Mouse (Mus musculus) neural tube, embryonic 15.5 days (tissue): Measurements from ENCODE around the gene Kcnh1. TPM values are rescaled to one million over a fixed set of nuclear protein-coding genes. Genes with fewer than 3 reads are reported as not detected.

Experiments used
- ATAC-seq: fragments of 200-750 bp; cut with Nextera tagmentation; 2 replicates; pipeline ENCODE4 v1.8.0; 2017; ENCODE audit warnings: mild to moderate bottlenecking, moderate TSS enrichment, moderate library complexity; ENCODE audit not compliant: low FRiP score
- H3K27ac ChIP-seq: fragments of 300-500 bp; sonication (generic); replicated peaks from 2 replicates; pipeline ENCODE4 v1.5.1; 2015; ENCODE audit warnings: mild to moderate bottlenecking, inconsistent platforms
- H3K27me3 ChIP-seq: fragments of 300-500 bp; sonication (generic); replicated peaks from 2 replicates; pipeline ENCODE4 v1.6.1; 2015; ENCODE audit warnings: inconsistent platforms
- H3K36me3 ChIP-seq: fragments of 300-500 bp; sonication (generic); 2 replicates; pipeline ENCODE4 v1.6.1; 2015; ENCODE audit warnings: inconsistent platforms
- H3K4me1 ChIP-seq: fragments of 300-500 bp; sonication (generic); 2 replicates; pipeline ENCODE4 v1.6.1; 2015; ENCODE audit warnings: inconsistent platforms
- H3K4me2 ChIP-seq: fragments of 300-500 bp; sonication (generic); 2 replicates; pipeline ENCODE4 v1.6.1; 2015; ENCODE audit warnings: inconsistent platforms, mild to moderate bottlenecking, moderate library complexity
- H3K4me3 ChIP-seq: fragments of 300-500 bp; sonication (generic); replicated peaks from 2 replicates; pipeline ENCODE4 v1.5.1; 2015; ENCODE audit warnings: mild to moderate bottlenecking, inconsistent platforms
- H3K9ac ChIP-seq: fragments of 300-500 bp; sonication (generic); replicated peaks from 2 replicates; pipeline ENCODE4 v1.6.1; 2015; ENCODE audit warnings: mild to moderate bottlenecking, inconsistent platforms
- H3K9me3 ChIP-seq: fragments of 300-500 bp; sonication (generic); replicated peaks from 2 replicates; pipeline ENCODE4 v1.6.1; 2016; ENCODE audit warnings: inconsistent platforms
- WGBS: fragments of 180-500 bp; shearing (Covaris S2); methylation state at CpG from one replicate; pipeline ENCODE4 v1.1.7; 2015; ENCODE audit warnings: mixed read lengths; 5-methylcytosine and 5-hydroxymethylcytosine counted together
- polyA plus RNA-seq: library from polyadenylated mRNA; unstranded; fragments of >200 nt; fragmentation: Nextera tagmentation; extraction: Ambion mirVana; gene quantifications from 2 replicates; pipeline ENCODE4 v1.2.1, GENCODE M21; 2015

The Kcnh1 gene
- polyA plus RNA-seq, 1 experiment from 2014 or later: 4.6 TPM

GRCm38 (mm10) chr1:192478176-192478575 is 287.6 kb downstream of the Kcnh1 start:
- H3K9me3 ChIP-seq: no peaks in the 10 kb centered on the region
- no peak overlapping the region for H3K4me2 ChIP-seq
- ATAC-seq: no peak

DNA sequence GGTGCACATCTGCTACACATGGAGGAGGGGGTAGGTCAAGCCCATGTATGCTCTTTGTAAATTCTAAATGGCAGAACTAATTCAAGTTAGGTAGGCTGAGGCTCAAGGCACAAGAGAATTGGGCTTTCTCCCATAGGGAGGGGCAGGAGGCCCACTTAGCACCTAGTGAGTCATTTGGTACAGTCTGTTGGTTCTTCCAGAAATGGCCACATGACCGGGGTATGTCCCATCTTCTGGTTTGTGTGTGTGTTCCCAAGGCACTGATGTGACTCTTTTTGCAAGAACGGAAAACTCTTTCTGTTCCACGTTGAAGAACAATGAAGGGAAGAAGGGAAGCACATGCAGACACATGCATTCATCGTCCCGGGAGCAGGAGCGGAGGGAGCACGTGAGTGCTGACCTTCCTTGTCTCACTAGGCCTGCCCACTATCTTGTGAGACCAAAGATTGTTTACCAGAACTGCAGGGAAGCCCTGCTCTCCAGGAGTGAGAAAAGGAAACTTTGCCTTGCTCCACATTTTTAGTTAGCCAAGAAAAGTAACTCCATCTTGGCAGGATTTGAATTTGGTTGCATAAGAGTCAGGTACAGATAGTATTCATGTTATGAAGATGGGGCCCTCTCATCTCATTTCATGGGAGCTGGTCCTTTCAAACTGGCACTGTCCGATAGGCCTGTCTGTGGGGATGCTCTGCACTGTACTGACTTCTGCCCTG is 289.7 kb downstream of the Kcnh1 start:
- Histone ChIP-seq H3K9me3 (no peaks in the 10 kb centered on the region), H3K27me3 (no peaks in the 10 kb centered on the region), H3K27ac (no peak overlapping the region), H3K9ac (no peak overlapping the region), H3K4me2 (no peak overlapping the region), H3K4me1 (no peaks in the 10 kb centered on the region), H3K4me3 (no peak overlapping the region), H3K36me3 (no peaks in the 10 kb centered on the region)
- ATAC-seq: no peak
- whole genome bisulfite sequencing: 83% methylated on average over 8 of the region's 8 CpGs

More at GRCm38 (mm10) chr1:192478176-192478575, 287.6 kb downstream of the Kcnh1 start:
- Histone ChIP-seq H3K4me1 (no peaks in the 10 kb centered on the region), H3K27me3 (no peaks in the 10 kb centered on the region), H3K36me3 (no peaks in the 10 kb centered on the region), H3K9ac (no peak overlapping the region), H3K27ac (no peak overlapping the region), H3K4me3 (no peak overlapping the region)
- 75% methylated on average over 5 of the region's 5 CpGs for WGBS

GRCm38 (mm10) chr1:192481446-192481845 is 290.9 kb downstream of the Kcnh1 start:
- no peak overlapping the region for H3K9ac ChIP-seq
- no peaks in the 10 kb centered on the region for H3K4me1 ChIP-seq
- no peak overlapping the region for H3K27ac ChIP-seq
- no peaks in the 10 kb centered on the region for H3K9me3 ChIP-seq
- no peak overlapping the region for H3K4me2 ChIP-seq
- no peak overlapping the region for H3K4me3 ChIP-seq
- H3K36me3 ChIP-seq: no peaks in the 10 kb centered on the region
- ATAC-seq: no peak
- H3K27me3 ChIP-seq: no peaks in the 10 kb centered on the region

DNA sequence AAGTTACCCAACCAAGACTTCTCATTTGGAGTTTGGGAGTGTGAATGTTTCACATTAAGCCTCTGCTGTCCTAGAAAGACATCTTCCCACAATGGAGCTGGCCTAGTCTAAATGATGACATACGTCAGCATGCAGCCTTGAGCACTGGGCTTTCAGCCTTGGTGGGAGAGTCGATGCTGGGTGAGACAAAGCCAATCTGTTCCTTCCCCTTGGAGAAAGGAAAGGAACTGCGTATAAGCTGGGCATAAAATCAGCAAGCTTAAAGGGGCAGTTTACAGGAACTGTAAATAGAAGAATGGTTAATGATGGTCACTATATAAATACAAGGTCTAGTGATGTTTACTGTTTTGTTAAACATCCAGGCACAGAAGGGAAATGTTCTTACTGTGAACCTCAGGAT is 294.5 kb downstream of the Kcnh1 start:
- Histone ChIP-seq H3K27ac (no peak overlapping the region), H3K4me3 (no peak overlapping the region), H3K9me3 (no peaks in the 10 kb centered on the region), H3K9ac (no peak overlapping the region), H3K27me3 (no peaks in the 10 kb centered on the region), H3K4me1 (no peaks in the 10 kb centered on the region), H3K36me3 (no peaks in the 10 kb centered on the region), H3K4me2 (no peak overlapping the region)
- WGBS: 70% methylated on average over 3 of the region's 3 CpGs
- ATAC-seq: no peak

- no peak overlapping the region for H3K27ac ChIP-seq
- no peak overlapping the region for H3K4me3 ChIP-seq
- no peaks in the 10 kb centered on the region for H3K4me1 ChIP-seq
- H3K4me2 ChIP-seq: no peak overlapping the region
- no peak for ATAC-seq
- H3K9ac ChIP-seq: no peak overlapping the region
- H3K9me3 ChIP-seq: no peaks in the 10 kb centered on the region
- no peaks in the 10 kb centered on the region for H3K27me3 ChIP-seq
- H3K36me3 ChIP-seq: no peaks in the 10 kb centered on the region
- WGBS: 95% methylated on average over 11 of the region's 11 CpGs
These were observed 297.0 kb downstream of the Kcnh1 start for GRCm38 (mm10) chr1:192487571-192487970.

- Histone ChIP-seq H3K9me3 (no peaks in the 10 kb centered on the region), H3K4me1 (no peaks in the 10 kb centered on the region), H3K4me3 (no peak overlapping the region), H3K27ac (no peak overlapping the region), H3K27me3 (no peaks in the 10 kb centered on the region), H3K4me2 (no peak overlapping the region), H3K9ac (no peak overlapping the region), H3K36me3 (no peaks in the 10 kb centered on the region)
- WGBS: 76% methylated on average over 13 of the region's 13 CpGs
- ATAC-seq: no peak
These were observed 299.6 kb downstream of the Kcnh1 start for GRCm38 (mm10) chr1:192489908-192490825.

- no peaks in the 10 kb centered on the region for H3K9me3 ChIP-seq
- H3K4me2 ChIP-seq: no peak overlapping the region
- no peak overlapping the region for H3K9ac ChIP-seq
- H3K4me3 ChIP-seq: no peak overlapping the region
- no peak overlapping the region for H3K27ac ChIP-seq
- ATAC-seq: no peak
- no peaks in the 10 kb centered on the region for H3K4me1 ChIP-seq
- H3K36me3 ChIP-seq: no peaks in the 10 kb centered on the region
- H3K27me3 ChIP-seq: no peaks in the 10 kb centered on the region
- 93% methylated on average over 2 of the region's 2 CpGs for WGBS
These were observed 306.9 kb downstream of the Kcnh1 start for GRCm38 (mm10) chr1:192497505-192497904.

- Histone ChIP-seq H3K27ac (no peak overlapping the region), H3K9me3 (no peaks in the 10 kb centered on the region), H3K4me2 (no peak overlapping the region), H3K4me3 (no peak overlapping the region), H3K9ac (no peak overlapping the region), H3K36me3 (no peaks in the 10 kb centered on the region; the same call in 1 of the 2 replicates), H3K4me1 (no peaks in the 10 kb centered on the region), H3K27me3 (no peaks in the 10 kb centered on the region)
- 74% methylated on average over 9 of the region's 9 CpGs for WGBS
- no peak for ATAC-seq
These were observed 311.4 kb downstream of the Kcnh1 start for GRCm38 (mm10) chr1:192502016-192502415.

DNA sequence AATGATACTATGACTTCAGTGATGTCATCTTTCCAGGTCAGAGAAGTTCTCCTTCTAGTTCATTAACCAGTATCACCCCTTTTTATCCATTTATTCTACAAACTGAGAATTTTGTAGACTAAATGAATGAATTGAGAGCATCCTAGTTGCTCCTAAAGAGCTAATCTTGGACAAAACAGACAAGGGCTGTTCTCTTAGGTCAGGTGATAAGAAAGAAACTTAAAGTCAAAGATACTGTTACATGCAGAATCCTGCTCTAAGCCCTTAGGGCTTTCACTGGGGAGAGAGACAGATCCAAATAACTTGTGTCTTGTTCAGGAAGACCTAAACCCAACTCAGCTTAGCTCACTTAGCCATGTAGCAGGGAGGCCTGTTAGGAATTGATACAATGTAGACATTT is 312.3 kb downstream of the Kcnh1 start:
- no peak overlapping the region for H3K27ac ChIP-seq
- H3K9ac ChIP-seq: no peak overlapping the region
- H3K4me3 ChIP-seq: no peak overlapping the region
- H3K4me2 ChIP-seq: no peak overlapping the region
- no peaks in the 10 kb centered on the region for H3K9me3 ChIP-seq
- H3K36me3 ChIP-seq: no peaks in the 10 kb centered on the region; the same call in 1 of the 2 replicates
- no peak for ATAC-seq
- H3K27me3 ChIP-seq: no peaks in the 10 kb centered on the region
- H3K4me1 ChIP-seq: no peaks in the 10 kb centered on the region

GRCm38 (mm10) chr1:192503651-192504050 is 313.1 kb downstream of the Kcnh1 start:
- WGBS: 93% methylated on average over 4 of the region's 4 CpGs
- H3K4me3 ChIP-seq: no peak overlapping the region
- ATAC-seq: no peak
- H3K4me2 ChIP-seq: no peak overlapping the region
- H3K27ac ChIP-seq: no peak overlapping the region
- H3K9ac ChIP-seq: no peak overlapping the region
- no peaks in the 10 kb centered on the region for H3K4me1 ChIP-seq
- no peaks in the 10 kb centered on the region for H3K9me3 ChIP-seq
- no peaks in the 10 kb centered on the region; the same call in 1 of the 2 replicates for H3K36me3 ChIP-seq
- no peaks in the 10 kb centered on the region for H3K27me3 ChIP-seq

GRCm38 (mm10) chr1:192512821-192513220 is 322.2 kb downstream of the Kcnh1 start:
- Histone ChIP-seq H3K9ac (no peak overlapping the region), H3K4me2 (no peak overlapping the region), H3K4me3 (no peak overlapping the region), H3K36me3 (no peaks in the 10 kb centered on the region), H3K27ac (no peak overlapping the region), H3K4me1 (no peaks in the 10 kb centered on the region), H3K9me3 (no peaks in the 10 kb centered on the region), H3K27me3 (no peaks in the 10 kb centered on the region)
- WGBS: 97% methylated on average over 1 of the region's 1 CpGs
- ATAC-seq: no peak

- Histone ChIP-seq H3K4me1 (peaks cover 3% of the 10 kb centered on the region), H3K9ac (no peak overlapping the region), H3K4me2 (no peak overlapping the region), H3K27ac (no peak overlapping the region), H3K36me3 (no peaks in the 10 kb centered on the region), H3K9me3 (no peaks in the 10 kb centered on the region), H3K4me3 (no peak overlapping the region), H3K27me3 (no peaks in the 10 kb centered on the region)
- 82% methylated on average over 3 of the region's 3 CpGs for whole genome bisulfite sequencing
- ATAC-seq: no peak
These were observed 324.8 kb downstream of the Kcnh1 start for GRCm38 (mm10) chr1:192515373-192515772.
